8 mouse cellular contexts compared by ENCODE assay signal in genomic region chr7:45812921-45813320, GRCm38 (mm10). TPM values are rescaled to one million over a fixed set of nuclear protein-coding genes. Genes with fewer than 3 reads are reported as not detected.
DNase-seq lines count a peak whose midpoint lies in the region; ATAC-seq and TF ChIP-seq lines count a peak whose summit lies in the region.

No protein-coding gene starts in this region.

- H3K9me3 ChIP-seq in kidney, postnatal 0 days (replicated peaks; ENCODE audit: low read length) = no peaks in the 10 kb centered on the region
- H3K9me3 ChIP-seq in embryonic facial prominence, embryonic 14.5 days (ENCODE audit: control insufficient read depth, low read length) = no peaks in the 10 kb centered on the region
- no peaks in the 10 kb centered on the region for H3K9me3 ChIP-seq in intestine, embryonic 15.5 days
- H3K9me3 ChIP-seq in neural tube, embryonic 12.5 days = no peaks in the 10 kb centered on the region

- peak overlapping the region; percentile 100; the same call in 1 of the 2 replicates for H3K9ac ChIP-seq in kidney, postnatal 0 days (ENCODE audit: low read depth, low read length)
- H3K9ac ChIP-seq in embryonic facial prominence, embryonic 14.5 days (ENCODE audit: low read depth, low read length) = peak overlapping the region; percentile 100
- H3K9ac ChIP-seq in intestine, embryonic 15.5 days = peak overlapping the region; percentile 96
- peak overlapping the region; percentile 100 for H3K9ac ChIP-seq in neural tube, embryonic 12.5 days

- no peak for ATAC-seq in kidney, postnatal 0 days (replicated peaks; ENCODE audit: low FRiP score, low read depth)
- no peak for ATAC-seq in embryonic facial prominence, embryonic 14.5 days (ENCODE audit: low read depth)
- no peak for ATAC-seq in intestine, embryonic 15.5 days
- ATAC-seq in neural tube, embryonic 12.5 days (ENCODE audit: low FRiP score, low read depth) = no peak

- WGBS in kidney, postnatal 0 days = 80% methylated on average over 8 of the region's 8 CpGs
- WGBS in embryonic facial prominence, embryonic 14.5 days = 74% methylated on average over 8 of the region's 8 CpGs
- WGBS in intestine, embryonic 15.5 days = 80% methylated on average over 8 of the region's 8 CpGs
- 88% methylated on average over 8 of the region's 8 CpGs for WGBS in neural tube, embryonic 12.5 days

- H3K4me1 ChIP-seq in kidney, postnatal 0 days (replicated peaks; ENCODE audit: insufficient read depth, low read length) = peaks cover 9% of the 10 kb centered on the region
- peaks cover 13% of the 10 kb centered on the region for H3K4me1 ChIP-seq in embryonic facial prominence, embryonic 14.5 days (ENCODE audit: control insufficient read depth, insufficient read depth, low read length)
- H3K4me1 ChIP-seq in intestine, embryonic 15.5 days (replicated peaks) = peaks cover 31% of the 10 kb centered on the region
- peaks cover 26% of the 10 kb centered on the region for H3K4me1 ChIP-seq in neural tube, embryonic 12.5 days

- no peak for DNase-seq in kidney, postnatal 0 days (ENCODE audit: low spot score)
- DNase-seq in kidney, postnatal 25 days = no peak
- no peak for DNase-seq in embryonic facial prominence, embryonic 14.5 days (ENCODE audit: low spot score)
- no peak for DNase-seq in embryo, embryonic 11 days
- no peak for DNase-seq in testis, postnatal 14 days (ENCODE audit: low spot score)
- DNase-seq in urinary bladder, postnatal 36 days (ENCODE audit: low spot score in 2 of 2) = no peak

- no peak overlapping the region for H3K27ac ChIP-seq in kidney, postnatal 0 days
- peak overlapping the region; percentile 100; the same call in 1 of the 2 replicates for H3K27ac ChIP-seq in embryonic facial prominence, embryonic 14.5 days (replicated peaks; ENCODE audit: low read depth, low read length)
- no peak overlapping the region for H3K27ac ChIP-seq in intestine, embryonic 15.5 days
- H3K27ac ChIP-seq in neural tube, embryonic 12.5 days = no peak overlapping the region

- H3K4me3 ChIP-seq in kidney, postnatal 0 days (replicated peaks; ENCODE audit: low read depth, low read length) = peak overlapping the region; percentile 98
- H3K4me3 ChIP-seq in embryonic facial prominence, embryonic 14.5 days (ENCODE audit: low read depth, low read length) = peak overlapping the region; percentile 96
- peak overlapping the region; percentile 88 for H3K4me3 ChIP-seq in intestine, embryonic 15.5 days (replicated peaks)
- H3K4me3 ChIP-seq in neural tube, embryonic 12.5 days = peak overlapping the region; percentile 96

- no peak for TF ChIP-seq CTCF in kidney, postnatal 0 days (IDR thresholded peaks at IDR 0.05; ENCODE audit: low read depth)

- H3K4me2 ChIP-seq in kidney, postnatal 0 days (ENCODE audit: low read length) = peak overlapping the region; percentile 70
- H3K4me2 ChIP-seq in embryonic facial prominence, embryonic 14.5 days (ENCODE audit: low read depth, low read length) = peak overlapping the region; percentile 67
- H3K4me2 ChIP-seq in intestine, embryonic 15.5 days (replicated peaks) = peak overlapping the region; percentile 72
- peak overlapping the region; percentile 92 for H3K4me2 ChIP-seq in neural tube, embryonic 12.5 days (replicated peaks)

- no peaks in the 10 kb centered on the region for H3K27me3 ChIP-seq in kidney, postnatal 0 days (ENCODE audit: insufficient read depth, low read length)
- H3K27me3 ChIP-seq in embryonic facial prominence, embryonic 14.5 days (replicated peaks; ENCODE audit: control insufficient read depth, insufficient read depth, low read length) = no peaks in the 10 kb centered on the region
- no peaks in the 10 kb centered on the region for H3K27me3 ChIP-seq in intestine, embryonic 15.5 days (replicated peaks)
- H3K27me3 ChIP-seq in neural tube, embryonic 12.5 days (replicated peaks) = no peaks in the 10 kb centered on the region

- H3K36me3 ChIP-seq in kidney, postnatal 0 days (ENCODE audit: insufficient read depth, low read length) = peaks cover 43% of the 10 kb centered on the region
- H3K36me3 ChIP-seq in embryonic facial prominence, embryonic 14.5 days (ENCODE audit: control insufficient read depth, insufficient read depth, low read length) = peaks cover 50% of the 10 kb centered on the region
- peaks cover 47% of the 10 kb centered on the region for H3K36me3 ChIP-seq in intestine, embryonic 15.5 days
- peaks cover 50% of the 10 kb centered on the region for H3K36me3 ChIP-seq in neural tube, embryonic 12.5 days

RNA-seq across cellular contexts. Expression of gene Cyth2, which starts 1.5 kb away (rescaled TPM):
- 99.2 and 105 TPM in 2 replicates for polyA plus RNA-seq in kidney, postnatal 0 days (2015; fragmentation: Nextera tagmentation; extraction: Ambion mirVana)
- 96.4 and 106 TPM in 2 replicates for polyA plus RNA-seq in embryonic facial prominence, embryonic 14.5 days (2014; fragmentation: Nextera tagmentation; extraction: Ambion mirVana)
- polyA plus RNA-seq in intestine, embryonic 15.5 days (2015; fragmentation: Nextera tagmentation; extraction: Ambion mirVana) = 89.0 and 92.0 TPM in 2 replicates
- polyA plus RNA-seq in neural tube, embryonic 12.5 days (2016; fragmentation: Nextera tagmentation; extraction: Ambion mirVana) = 305 and 308 TPM in 2 replicates

RNA-seq across cellular contexts. Expression of gene Kcnj14, which starts 11.7 kb away (rescaled TPM):
- 0.80 and 1.3 TPM in 2 replicates for polyA plus RNA-seq in kidney, postnatal 0 days (2015; fragmentation: Nextera tagmentation; extraction: Ambion mirVana)
- 1.4 and 2.2 TPM in 2 replicates for polyA plus RNA-seq in embryonic facial prominence, embryonic 14.5 days (2014; fragmentation: Nextera tagmentation; extraction: Ambion mirVana)
- polyA plus RNA-seq in intestine, embryonic 15.5 days (2015; fragmentation: Nextera tagmentation; extraction: Ambion mirVana) = 0.88 and 1.0 TPM in 2 replicates
- 0.86 and 0.87 TPM in 2 replicates for polyA plus RNA-seq in neural tube, embryonic 12.5 days (2016; fragmentation: Nextera tagmentation; extraction: Ambion mirVana)

RNA-seq across cellular contexts. Expression of gene Grwd1, which starts 17.8 kb away (rescaled TPM):
- polyA plus RNA-seq in kidney, postnatal 0 days (2015; fragmentation: Nextera tagmentation; extraction: Ambion mirVana) = 50.6 and 53.5 TPM in 2 replicates
- 53.9 and 60.5 TPM in 2 replicates for polyA plus RNA-seq in embryonic facial prominence, embryonic 14.5 days (2014; fragmentation: Nextera tagmentation; extraction: Ambion mirVana)
- polyA plus RNA-seq in intestine, embryonic 15.5 days (2015; fragmentation: Nextera tagmentation; extraction: Ambion mirVana) = 67.1 and 71.3 TPM in 2 replicates
- 48.3 and 50.7 TPM in 2 replicates for polyA plus RNA-seq in neural tube, embryonic 12.5 days (2016; fragmentation: Nextera tagmentation; extraction: Ambion mirVana)

RNA-seq across cellular contexts. Expression of gene Sult2b1, which starts 28.5 kb away (rescaled TPM):
- 3.7 and 3.9 TPM in 2 replicates for polyA plus RNA-seq in kidney, postnatal 0 days (2015; fragmentation: Nextera tagmentation; extraction: Ambion mirVana)
- polyA plus RNA-seq in embryonic facial prominence, embryonic 14.5 days (2014; fragmentation: Nextera tagmentation; extraction: Ambion mirVana) = 14.2 and 16.3 TPM in 2 replicates
- 2.8 and 2.9 TPM in 2 replicates for polyA plus RNA-seq in intestine, embryonic 15.5 days (2015; fragmentation: Nextera tagmentation; extraction: Ambion mirVana)
- 2.1 and 2.4 TPM in 2 replicates for polyA plus RNA-seq in neural tube, embryonic 12.5 days (2016; fragmentation: Nextera tagmentation; extraction: Ambion mirVana)

RNA-seq across cellular contexts. Expression of gene Lmtk3, which starts 29.4 kb away (rescaled TPM):
- 0.59 and 0.91 TPM in 2 replicates for polyA plus RNA-seq in kidney, postnatal 0 days (2015; fragmentation: Nextera tagmentation; extraction: Ambion mirVana)
- polyA plus RNA-seq in embryonic facial prominence, embryonic 14.5 days (2014; fragmentation: Nextera tagmentation; extraction: Ambion mirVana) = 0.67 and 1.5 TPM in 2 replicates
- polyA plus RNA-seq in intestine, embryonic 15.5 days (2015; fragmentation: Nextera tagmentation; extraction: Ambion mirVana) = 0.43 and 0.90 TPM in 2 replicates
- 10.9 and 14.1 TPM in 2 replicates for polyA plus RNA-seq in neural tube, embryonic 12.5 days (2016; fragmentation: Nextera tagmentation; extraction: Ambion mirVana)
